ENCODE assay signal across 2 mouse cellular contexts in genomic region chr17:6706448-6706847, GRCm38 (mm10). TPM values are rescaled to one million over a fixed set of nuclear protein-coding genes. Genes with fewer than 3 reads are reported as not detected.
"Had no signal": no experiment of that assay in that cellular context is flagged by ENCODE, and none has a peak within 500 bp of the region (broad histone marks: within the 10 kb centered on the region; RNA-seq: fewer than 3 reads in every experiment).

No protein-coding gene starts in this region.

RNA-seq across cellular contexts. Expression of gene Sytl3, which starts 47.6 kb away (rescaled TPM):
- polyA plus RNA-seq: heart, embryonic 12.5 days; heart, embryonic 13.5 days had no signal
